Mouse (Mus musculus) heart, embryonic 10.5 days (tissue): ENCODE data around the gene Mex3d. TPM values are rescaled to one million over a fixed set of nuclear protein-coding genes. Genes with fewer than 3 reads are reported as not detected.

Experiments used
- microRNA-seq: library from miRNA; unstranded; fragments of <30 nt; microRNA quantifications from one replicate; pipeline ENCODE4, GENCODE M21; 2017
- polyA plus RNA-seq: library from polyadenylated mRNA; unstranded; fragments of >200 nt; fragmentation: Nextera tagmentation; extraction: Ambion mirVana; gene quantifications from 2 replicates; pipeline ENCODE4 v1.2.1, GENCODE M21; 2016

Mex3d gene
- polyA plus RNA-seq, 1 experiment from 2014 or later, result 5.0 TPM

Small RNA genes within 50 kb of the gene (microRNA-seq; reads per million reads assigned to microRNA genes)
- not detected for gene Gm22721

Other genes with a start within 250 kb of the Mex3d start
- 689 and 872 TPM in 2 replicates for gene Atp5d, start 249.0 kb downstream of the Mex3d start, polyA plus RNA-seq
- 2.0 and 4.0 TPM in 2 replicates for gene Cbarp, start 246.8 kb downstream of the Mex3d start, polyA plus RNA-seq
- gene Midn, start 239.4 kb downstream of the Mex3d start, polyA plus RNA-seq, result 16.1 and 24.4 TPM in 2 replicates
- 85.7 and 98.0 TPM in 2 replicates for gene Cirbp, start 221.7 kb downstream of the Mex3d start, polyA plus RNA-seq
- 11.7 and 13.9 TPM in 2 replicates for gene 1600002K03Rik, start 214.7 kb downstream of the Mex3d start, polyA plus RNA-seq
- 14.9 and 20.6 TPM in 2 replicates for gene Efna2, start 208.2 kb downstream of the Mex3d start, polyA plus RNA-seq
- gene Mum1, start 161.2 kb downstream of the Mex3d start, polyA plus RNA-seq, result 56.4 and 76.5 TPM in 2 replicates
- 432 and 538 TPM in 2 replicates for gene Ndufs7, start 138.5 kb downstream of the Mex3d start, polyA plus RNA-seq
- 61.2 and 72.0 TPM in 2 replicates for gene Gamt, start 126.6 kb downstream of the Mex3d start, polyA plus RNA-seq
- gene Dazap1, start 126.2 kb downstream of the Mex3d start, polyA plus RNA-seq, result 40.2 and 58.0 TPM in 2 replicates
- gene Rps15, start 95.2 kb downstream of the Mex3d start, polyA plus RNA-seq, result 774 and 882 TPM in 2 replicates
- gene Apc2, start 91.7 kb downstream of the Mex3d start, polyA plus RNA-seq, result 0.74 and 0.78 TPM in 2 replicates
- 41.3 and 46.8 TPM in 2 replicates for gene 2310011J03Rik, start 67.1 kb downstream of the Mex3d start, polyA plus RNA-seq
- 1.6 and 4.0 TPM in 2 replicates for gene Pcsk4, start 58.2 kb downstream of the Mex3d start, polyA plus RNA-seq
- gene Reep6, start 57.7 kb downstream of the Mex3d start, polyA plus RNA-seq, result 7.1 and 18.3 TPM in 2 replicates
- gene Adamtsl5, start 39.2 kb downstream of the Mex3d start, polyA plus RNA-seq, result 1.3 and 1.9 TPM in 2 replicates
- gene Plk5, start 31.2 kb downstream of the Mex3d start, polyA plus RNA-seq, result 0.16 TPM in 1 of 2 replicates, not detected in the other
- gene Mbd3, start 11.9 kb upstream of the Mex3d start, polyA plus RNA-seq, result 237 and 315 TPM in 2 replicates
- gene Uqcr11, start 19.2 kb upstream of the Mex3d start, polyA plus RNA-seq, result 973 and 1,195 TPM in 2 replicates
- 80.6 and 140 TPM in 2 replicates for gene Tcf3, start 46.0 kb upstream of the Mex3d start, polyA plus RNA-seq
- 0.44 TPM in 1 of 2 replicates, not detected in the other for gene Onecut3, start 107.2 kb upstream of the Mex3d start, polyA plus RNA-seq
- 0.31 and 0.32 TPM in 2 replicates for gene Atp8b3, start 151.5 kb upstream of the Mex3d start, polyA plus RNA-seq
- 25.1 and 26.9 TPM in 2 replicates for gene Rexo1, start 173.9 kb upstream of the Mex3d start, polyA plus RNA-seq
- gene Klf16, start 189.7 kb upstream of the Mex3d start, polyA plus RNA-seq, result 7.9 and 8.1 TPM in 2 replicates
- gene Abhd17a, start 202.7 kb upstream of the Mex3d start, polyA plus RNA-seq, result 94.1 and 120 TPM in 2 replicates
- 97.4 and 97.9 TPM in 2 replicates for gene Scamp4, start 215.2 kb upstream of the Mex3d start, polyA plus RNA-seq
- 5.8 and 9.3 TPM in 2 replicates for gene Adat3, start 215.2 kb upstream of the Mex3d start, polyA plus RNA-seq
- 3.1 and 3.5 TPM in 2 replicates for gene Gm49322, start 218.4 kb upstream of the Mex3d start, polyA plus RNA-seq
- gene Csnk1g2, start 235.2 kb upstream of the Mex3d start, polyA plus RNA-seq, result 110 and 150 TPM in 2 replicates